Mouse (Mus musculus) heart, postnatal 0 days (tissue): ENCODE results near the gene Cd5.

Experiments
- CTCF ChIP-seq: IDR thresholded peaks from 2 replicates; pipeline ENCODE4 v1.5.1; 2016; ENCODE audit warnings: antibody characterized with exemption, control low read depth, low read depth
- EP300 ChIP-seq: IDR thresholded peaks from 2 replicates; pipeline ENCODE4 v1.6.1; 2016; ENCODE audit warnings: antibody characterized with exemption, low read depth

DNA sequence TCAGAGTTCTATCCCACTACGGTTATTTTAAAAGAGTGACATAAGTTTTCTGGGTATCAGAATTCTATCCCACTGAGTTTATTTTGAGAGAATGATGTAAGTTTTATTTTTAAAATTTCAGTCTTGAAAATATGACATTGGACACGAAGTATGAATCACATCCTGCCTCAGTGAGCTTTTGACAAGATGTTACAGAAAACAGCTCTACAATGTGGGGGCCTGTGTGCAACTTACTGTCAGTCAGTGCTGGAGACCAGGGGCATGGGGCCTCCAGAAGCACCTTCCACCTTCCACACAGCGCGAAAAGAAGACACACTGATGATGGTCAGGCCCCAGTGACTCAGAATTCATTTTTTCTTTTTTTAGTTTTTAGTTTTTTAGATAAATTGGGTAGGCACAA is 42.8 kb upstream of the Cd5 start:
- no peak for TF ChIP-seq CTCF
- no peak for TF ChIP-seq EP300
